Mouse (Mus musculus) mammary gland, adult 2 months (tissue): ENCODE measurements around the gene Mindy4b-ps. TPM values are rescaled to one million over a fixed set of nuclear protein-coding genes. Genes with fewer than 3 reads are reported as not detected.

ENCODE experiments used
- polyA plus RNA-seq: library from polyadenylated mRNA; depleted of rRNA; stranded (reverse); fragments of >200 nt; gene quantifications from 2 replicates; pipeline ENCODE4 v1.2.3, GENCODE M21; 2012; ENCODE audit warnings: low replicate concordance; rRNA removed

Mindy4b-ps gene
- not detected in 2 replicates for polyA plus RNA-seq

DNA sequence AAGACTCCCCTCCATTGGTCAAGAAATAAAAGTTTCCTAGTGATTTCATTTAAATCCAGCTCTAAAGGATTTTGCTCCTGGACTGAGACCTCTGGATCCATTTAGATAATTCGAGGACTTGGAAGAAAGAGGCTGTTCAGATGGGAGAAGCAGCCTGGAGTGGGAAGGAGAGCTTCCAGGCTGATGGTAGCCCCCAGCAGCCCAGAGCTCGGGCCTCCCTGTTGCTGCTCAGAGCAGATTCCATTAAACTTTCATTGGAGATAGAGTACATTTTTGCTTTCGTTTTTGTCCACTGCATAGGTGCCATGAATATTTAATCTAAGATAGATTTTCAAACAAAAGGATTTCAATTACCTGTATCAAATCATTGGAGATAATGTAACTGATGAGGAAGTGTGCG lies at the start of gene Mindy4b-ps:
TSS of gene Mindy4b-ps (minus strand) at position 101 of the 400 bp plus-strand sequence.

Other genes with a start within 250 kb of the Mindy4b-ps start
- gene Selenot, start 245.7 kb downstream of the Mindy4b-ps start, polyA plus RNA-seq, result 27.4 and 64.2 TPM in 2 replicates
- 0.07 TPM in 1 of 2 replicates, not detected in the other for gene Erich6, start 185.1 kb downstream of the Mindy4b-ps start, polyA plus RNA-seq
- 13.9 and 28.7 TPM in 2 replicates for gene Siah2, start 129.9 kb downstream of the Mindy4b-ps start, polyA plus RNA-seq
- not detected in 2 replicates for gene Clrn1, start 63.0 kb upstream of the Mindy4b-ps start, polyA plus RNA-seq
- gene Med12l, start 183.5 kb upstream of the Mindy4b-ps start, polyA plus RNA-seq, result 2.0 and 4.9 TPM in 2 replicates